Mouse (Mus musculus) ES-Bruce4 (cell line): ENCODE data around the gene Pxdn.

ENCODE experiments used
- CTCF ChIP-seq: IDR thresholded peaks from one replicate; pipeline ENCODE4 v1.8.1; 2011; ENCODE audit warnings: low read depth, low read length
- EP300 ChIP-seq: IDR thresholded peaks from 2 replicates; pipeline ENCODE4 v1.6.1; 2011; ENCODE audit warnings: low read depth, low read length; ENCODE audit not compliant: insufficient read depth
- POLR2A ChIP-seq: IDR thresholded peaks from one replicate; pipeline ENCODE4 v1.8.1; 2011; ENCODE audit warnings: low read length; ENCODE audit not compliant: insufficient read depth

DNA sequence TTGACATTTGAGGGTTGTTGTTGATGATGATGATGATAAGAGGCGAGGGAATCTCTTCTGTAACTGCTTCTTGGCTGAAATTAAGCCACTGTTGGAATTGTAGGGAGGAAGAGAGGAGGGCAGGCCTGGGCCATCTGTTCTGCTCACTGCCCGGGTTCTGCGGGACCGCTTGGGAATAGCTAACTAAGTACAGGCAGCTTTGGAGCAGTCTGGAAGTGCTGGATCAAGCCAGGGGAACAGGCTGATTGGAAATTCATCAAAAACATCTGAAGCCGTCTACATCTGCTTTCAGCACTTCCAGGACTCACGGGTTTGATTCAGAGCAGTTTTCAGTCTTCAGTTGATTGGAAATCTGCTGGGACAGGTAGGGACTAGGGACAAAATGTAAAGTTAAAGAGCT is 120.6 kb downstream of the Pxdn start:
- TF ChIP-seq POLR2A (no peak), CTCF (no peak), EP300 (no peak)
